Mouse (Mus musculus) gastrocnemius, adult 8-10 months (tissue): Measurements from ENCODE around the gene Xbp1. TPM values are rescaled to one million over a fixed set of nuclear protein-coding genes. Genes with fewer than 3 reads are reported as not detected.
A peak's percentile ranks its signal among the peaks of the same experiment; 100 is the strongest.
"Not testable (repeated sequence)": the region's sequence is repeated elsewhere in the genome, so short reads cannot be mapped to it uniquely, and the experiment has no call there.

Experiments used
- DNase-seq, 2 experiments: peaks; one replicate each; pipeline ENCODE4 v3.0.0; 2022; ENCODE audit warnings: low spot score in 2 of 2
- total RNA-seq, 4 experiments: library from RNA; stranded (reverse); gene quantifications; 2 replicates each; pipeline ENCODE4 v1.2.4; 2022

Xbp1 gene
- total RNA-seq = 100 to 1,000 TPM in 1 of 4 experiments, 10 to 100 TPM in 3; 57.4 to 110 (median 72.7) TPM

GRCm38 (mm10) chr11:5520412-5521265, at the start of gene Xbp1:
Xbp1 (plus strand) TSS chr11:5520659.
- peak; percentile 97 to 98 for DNase-seq

- peak; percentile 43 to 56 for DNase-seq
Measured at GRCm38 (mm10) chr11:5474130-5474529, 46.3 kb upstream of the Xbp1 start.

- DNase-seq = not testable (repeated sequence)
Measured at GRCm38 (mm10) chr11:5475556-5476118, 44.8 kb upstream of the Xbp1 start.

GRCm38 (mm10) chr11:5476806-5477205, 43.7 kb upstream of the Xbp1 start:
- no peak for DNase-seq

GRCm38 (mm10) chr11:5478193-5478592, 42.3 kb upstream of the Xbp1 start:
- DNase-seq = no peak

GRCm38 (mm10) chr11:5478831-5479230, 41.6 kb upstream of the Xbp1 start:
- no peak for DNase-seq

GRCm38 (mm10) chr11:5482581-5482980, 37.9 kb upstream of the Xbp1 start:
- DNase-seq = no peak

- peak; percentile 78 to 80 for DNase-seq
Measured at GRCm38 (mm10) chr11:5485193-5486011, 35.1 kb upstream of the Xbp1 start.

- not testable (repeated sequence) for DNase-seq
Measured at GRCm38 (mm10) chr11:5489433-5489832, 31.0 kb upstream of the Xbp1 start.

- no peak for DNase-seq
Measured at GRCm38 (mm10) chr11:5490989-5491656, 29.3 kb upstream of the Xbp1 start.

- no peak for DNase-seq
Measured at GRCm38 (mm10) chr11:5491912-5492311, 28.5 kb upstream of the Xbp1 start.

- no peak for DNase-seq
Measured at GRCm38 (mm10) chr11:5493869-5494268, 26.6 kb upstream of the Xbp1 start.

GRCm38 (mm10) chr11:5495286-5495832, 25.1 kb upstream of the Xbp1 start:
- DNase-seq = no peak

GRCm38 (mm10) chr11:5495906-5496305, 24.6 kb upstream of the Xbp1 start:
- no peak for DNase-seq

- no peak for DNase-seq
Measured at GRCm38 (mm10) chr11:5496559-5497248, 23.8 kb upstream of the Xbp1 start.

- DNase-seq = no peak
Measured at GRCm38 (mm10) chr11:5498422-5498821, 22.0 kb upstream of the Xbp1 start.

GRCm38 (mm10) chr11:5498931-5499661, 21.4 kb upstream of the Xbp1 start:
- no peak for DNase-seq

GRCm38 (mm10) chr11:5499961-5500644, 20.4 kb upstream of the Xbp1 start:
- DNase-seq = no peak
